Mouse (Mus musculus): ENCODE measurements around the gene Vhl. TPM values are rescaled to one million over a fixed set of nuclear protein-coding genes. Genes with fewer than 3 reads are reported as not detected.

The Vhl gene
- total RNA-seq, 2 experiments from 2014 or later = 20.9 to 21.4 TPM

Other genes starting within 250 kb of the Vhl start
- gene Tada3, start 246.1 kb upstream of the Vhl start, total RNA-seq (2021) = 10 to 100 TPM; 31.9 to 36.1 TPM
- gene Arpc4, start 245.8 kb upstream of the Vhl start, total RNA-seq (2021) = 100 to 1,000 TPM; 184 to 190 TPM
- gene Ttll3, start 234.7 kb upstream of the Vhl start, total RNA-seq (2021) = 1 to 10 TPM; 3.0 to 4.0 TPM
- 1 to 10 TPM; 6.3 to 8.5 TPM for gene Rpusd3, start 204.6 kb upstream of the Vhl start, total RNA-seq (2021)
- 100 to 1,000 TPM; 321 to 750 TPM for gene Cidec, start 188.2 kb upstream of the Vhl start, total RNA-seq (2021)
- 10 to 100 TPM; 47.2 to 49.7 TPM for gene Jagn1, start 181.4 kb upstream of the Vhl start, total RNA-seq (2021)
- gene Il17re, start 165.5 kb upstream of the Vhl start, total RNA-seq (2021) = 1 to 10 TPM in 1 of 2 experiments, under 1 TPM in 1; 0.83 to 2.6 TPM
- 10 to 100 TPM; 19.9 to 26.9 TPM for gene Il17rc, start 152.5 kb upstream of the Vhl start, total RNA-seq (2021)
- gene Creld1, start 140.7 kb upstream of the Vhl start, total RNA-seq (2021) = 10 to 100 TPM; 53.7 to 55.8 TPM
- gene Prrt3, start 122.0 kb upstream of the Vhl start, total RNA-seq (2021) = under 1 TPM in 1 of 2 experiments, not detected in 1; 0.32 TPM
- gene Emc3, start 92.3 kb upstream of the Vhl start, total RNA-seq (2021) = 100 to 1,000 TPM in 1 of 2 experiments, 10 to 100 TPM in 1; 89.8 to 107 TPM
- gene Fancd2, start 92.3 kb upstream of the Vhl start, total RNA-seq (2021) = under 1 TPM; 0.19 to 0.43 TPM
- gene Fancd2os, start 23.2 kb upstream of the Vhl start, total RNA-seq (2021) = not detected
- 100 to 1,000 TPM; 150 to 205 TPM for gene Brk1, start 19.2 kb upstream of the Vhl start, total RNA-seq (2021)
- gene Irak2, start 14.5 kb downstream of the Vhl start, total RNA-seq (2021) = 10 to 100 TPM; 17.1 to 51.5 TPM
- 10 to 100 TPM; 50.4 to 63.2 TPM for gene Tatdn2, start 73.1 kb downstream of the Vhl start, total RNA-seq (2021)
- gene Ghrl, start 95.9 kb downstream of the Vhl start, total RNA-seq (2021) = not detected
- 100 to 1,000 TPM; 111 to 113 TPM for gene Sec13, start 116.8 kb downstream of the Vhl start, total RNA-seq (2021)